Mouse (Mus musculus) embryonic facial prominence, embryonic 10.5 days (tissue): ENCODE results near the gene Shisal1. TPM values are rescaled to one million over a fixed set of nuclear protein-coding genes. Genes with fewer than 3 reads are reported as not detected.

Source experiments
- DNase-seq: peaks from one replicate; pipeline ENCODE4 v3.0.0-alpha.2; 2017; ENCODE audit warnings: low spot score
- H3K27ac ChIP-seq: fragments of 300-500 bp; sonication (generic); replicated peaks from 2 replicates; pipeline ENCODE4 v1.5.1; 2016; ENCODE audit warnings: mild to moderate bottlenecking
- H3K27me3 ChIP-seq: fragments of 300-500 bp; sonication (generic); replicated peaks from 2 replicates; pipeline ENCODE4 v1.6.1; 2016; ENCODE audit warnings: low read depth, mild to moderate bottlenecking; ENCODE audit not compliant: poor library complexity, severe bottlenecking
- H3K36me3 ChIP-seq: fragments of 300-500 bp; sonication (generic); replicated peaks from 2 replicates; pipeline ENCODE4 v1.6.1; 2016; ENCODE audit warnings: mild to moderate bottlenecking, moderate library complexity
- H3K4me1 ChIP-seq: fragments of 300-500 bp; sonication (generic); 2 replicates; pipeline ENCODE4 v1.6.1; 2016
- H3K4me3 ChIP-seq: fragments of 300-500 bp; sonication (generic); 2 replicates; pipeline ENCODE4 v1.5.1; 2016; ENCODE audit warnings: mild to moderate bottlenecking, moderate library complexity
- H3K9me3 ChIP-seq: fragments of 300-500 bp; sonication (generic); 2 replicates; pipeline ENCODE4 v1.6.1; 2016; ENCODE audit warnings: mild to moderate bottlenecking
- WGBS: fragments of 180-500 bp; shearing (Covaris S2); methylation state at CpG from one replicate; pipeline ENCODE4 v1.1.7; 2016; 5-methylcytosine and 5-hydroxymethylcytosine counted together
- polyA plus RNA-seq: library from polyadenylated mRNA; unstranded; fragments of >200 nt; fragmentation: Nextera tagmentation; extraction: Ambion mirVana; gene quantifications from 2 replicates; pipeline ENCODE4 v1.2.1, GENCODE M21; 2016

The Shisal1 gene
- polyA plus RNA-seq, 1 experiment from 2014 or later, result 2.2 TPM

- no peaks in the 10 kb centered on the region for H3K27me3 ChIP-seq
- H3K4me3 ChIP-seq, result no peak overlapping the region
- DNase-seq, result no peak
- peaks cover 23% of the 10 kb centered on the region for H3K4me1 ChIP-seq
- no peaks in the 10 kb centered on the region; the same call in 1 of the 2 replicates for H3K36me3 ChIP-seq
- peaks cover 11% of the 10 kb centered on the region; the same call in 1 of the 2 replicates for H3K9me3 ChIP-seq
- 78% methylated on average over 5 of the region's 5 CpGs for WGBS
- no peak overlapping the region for H3K27ac ChIP-seq
Measured at GRCm38 (mm10) chr15:84392840-84393239, 54.1 kb downstream of the Shisal1 start.

- whole genome bisulfite sequencing, result 94% methylated on average over 4 of the region's 4 CpGs
- DNase-seq, result no peak
- Histone ChIP-seq H3K4me3 (no peak overlapping the region), H3K27ac (no peak overlapping the region), H3K9me3 (peaks cover 18% of the 10 kb centered on the region), H3K27me3 (no peaks in the 10 kb centered on the region), H3K36me3 (no peaks in the 10 kb centered on the region; the same call in 1 of the 2 replicates), H3K4me1 (peaks cover 18% of the 10 kb centered on the region; the same call in 1 of the 2 replicates)
Measured at GRCm38 (mm10) chr15:84392131-84392530, 54.8 kb downstream of the Shisal1 start.

GRCm38 (mm10) chr15:84388698-84389131, 58.2 kb downstream of the Shisal1 start:
- H3K9me3 ChIP-seq, result peaks cover 22% of the 10 kb centered on the region
- H3K36me3 ChIP-seq, result no peaks in the 10 kb centered on the region; the same call in 1 of the 2 replicates
- no peaks in the 10 kb centered on the region for H3K27me3 ChIP-seq
- no peak overlapping the region for H3K4me3 ChIP-seq
- H3K27ac ChIP-seq, result no peak overlapping the region
- DNase-seq, result no peak
- peaks cover 7% of the 10 kb centered on the region; the same call in 1 of the 2 replicates for H3K4me1 ChIP-seq
- WGBS, result 90% methylated on average over 8 of the region's 8 CpGs

- H3K27ac ChIP-seq, result no peak overlapping the region
- WGBS, result 92% methylated on average over 8 of the region's 8 CpGs
- no peaks in the 10 kb centered on the region for H3K27me3 ChIP-seq
- H3K36me3 ChIP-seq, result no peaks in the 10 kb centered on the region; the same call in 1 of the 2 replicates
- DNase-seq, result no peak
- no peak overlapping the region for H3K4me3 ChIP-seq
- no peaks in the 10 kb centered on the region for H3K4me1 ChIP-seq
- H3K9me3 ChIP-seq, result peaks cover 22% of the 10 kb centered on the region
Measured at GRCm38 (mm10) chr15:84385995-84386565, 60.8 kb downstream of the Shisal1 start.

GRCm38 (mm10) chr15:84384066-84384465, 62.8 kb downstream of the Shisal1 start:
- DNase-seq, result no peak
- no peaks in the 10 kb centered on the region for H3K4me1 ChIP-seq
- no peaks in the 10 kb centered on the region; the same call in 1 of the 2 replicates for H3K36me3 ChIP-seq
- peaks cover 22% of the 10 kb centered on the region for H3K9me3 ChIP-seq
- no peaks in the 10 kb centered on the region for H3K27me3 ChIP-seq
- no peak overlapping the region for H3K4me3 ChIP-seq
- H3K27ac ChIP-seq, result no peak overlapping the region
- WGBS, result 94% methylated on average over 9 of the region's 9 CpGs

GRCm38 (mm10) chr15:84380181-84380580, 66.7 kb downstream of the Shisal1 start:
- Histone ChIP-seq H3K4me1 (0 out of 2 replicates have a peak, but pooled peaks cover 4% of the 10 kb centered on the region), H3K36me3 (no peaks in the 10 kb centered on the region), H3K4me3 (no peak overlapping the region), H3K27me3 (no peaks in the 10 kb centered on the region), H3K9me3 (peaks cover 5% of the 10 kb centered on the region), H3K27ac (no peak overlapping the region)
- 75% methylated on average over 10 of the region's 10 CpGs for WGBS
- no peak for DNase-seq

GRCm38 (mm10) chr15:84378734-84379133, 68.2 kb downstream of the Shisal1 start:
- WGBS, result 84% methylated on average over 9 of the region's 9 CpGs
- Histone ChIP-seq H3K27ac (no peak overlapping the region), H3K27me3 (no peaks in the 10 kb centered on the region), H3K36me3 (no peaks in the 10 kb centered on the region), H3K4me3 (no peak overlapping the region), H3K9me3 (peaks cover 14% of the 10 kb centered on the region), H3K4me1 (0 out of 2 replicates have a peak, but pooled peaks cover 4% of the 10 kb centered on the region)
- no peak for DNase-seq

- no peak overlapping the region for H3K27ac ChIP-seq
- no peak overlapping the region for H3K4me3 ChIP-seq
- no peaks in the 10 kb centered on the region for H3K36me3 ChIP-seq
- H3K4me1 ChIP-seq, result peaks cover 10% of the 10 kb centered on the region
- no peak for DNase-seq
- H3K9me3 ChIP-seq, result peaks cover 14% of the 10 kb centered on the region
- no peaks in the 10 kb centered on the region for H3K27me3 ChIP-seq
- 56% methylated on average over 5 of the region's 5 CpGs for WGBS
Measured at GRCm38 (mm10) chr15:84372801-84373200, 74.1 kb downstream of the Shisal1 start.

GRCm38 (mm10) chr15:84367402-84367801, 79.5 kb downstream of the Shisal1 start:
- H3K4me3 ChIP-seq, result no peak overlapping the region
- peaks cover 7% of the 10 kb centered on the region for H3K4me1 ChIP-seq
- no peaks in the 10 kb centered on the region for H3K36me3 ChIP-seq
- no peak overlapping the region for H3K27ac ChIP-seq
- H3K27me3 ChIP-seq, result no peaks in the 10 kb centered on the region
- H3K9me3 ChIP-seq, result 0 out of 2 replicates have a peak, but pooled peaks cover 5% of the 10 kb centered on the region
- WGBS, result 83% methylated on average over 8 of the region's 8 CpGs
- no peak for DNase-seq

GRCm38 (mm10) chr15:84366574-84366989, 80.3 kb downstream of the Shisal1 start:
- H3K4me3 ChIP-seq, result no peak overlapping the region
- H3K9me3 ChIP-seq, result 0 out of 2 replicates have a peak, but pooled peaks cover 7% of the 10 kb centered on the region
- H3K27me3 ChIP-seq, result no peaks in the 10 kb centered on the region
- no peaks in the 10 kb centered on the region for H3K36me3 ChIP-seq
- no peak overlapping the region for H3K27ac ChIP-seq
- DNase-seq, result no peak
- 93% methylated on average over 10 of the region's 10 CpGs for WGBS
- peaks cover 6% of the 10 kb centered on the region for H3K4me1 ChIP-seq

GRCm38 (mm10) chr15:84365675-84366381, 81.1 kb downstream of the Shisal1 start:
- peak; percentile 16 for DNase-seq
- Histone ChIP-seq H3K27ac (0 out of 2 replicates have a peak overlapping the region, but pooled peaks have one; percentile 31), H3K4me3 (no peak overlapping the region), H3K9me3 (0 out of 2 replicates have a peak, but pooled peaks cover 7% of the 10 kb centered on the region), H3K27me3 (no peaks in the 10 kb centered on the region), H3K36me3 (no peaks in the 10 kb centered on the region), H3K4me1 (peaks cover 7% of the 10 kb centered on the region)
- 73% methylated on average over 17 of the region's 17 CpGs for WGBS

- 0 out of 2 replicates have a peak, but pooled peaks cover 7% of the 10 kb centered on the region for H3K9me3 ChIP-seq
- H3K4me1 ChIP-seq, result peaks cover 13% of the 10 kb centered on the region
- H3K27me3 ChIP-seq, result no peaks in the 10 kb centered on the region
- H3K27ac ChIP-seq, result no peak overlapping the region
- no peaks in the 10 kb centered on the region for H3K36me3 ChIP-seq
- no peak overlapping the region for H3K4me3 ChIP-seq
- 92% methylated on average over 3 of the region's 3 CpGs for WGBS
- no peak for DNase-seq
Measured at GRCm38 (mm10) chr15:84364746-84365145, 82.2 kb downstream of the Shisal1 start.

- WGBS, result 86% methylated on average over 5 of the region's 5 CpGs
- no peak overlapping the region for H3K4me3 ChIP-seq
Measured at GRCm38 (mm10) chr15:84355081-84355480, 91.8 kb downstream of the Shisal1 start.

More at GRCm38 (mm10) chr15:84355081-84355480, 91.8 kb downstream of the Shisal1 start:
- no peak overlapping the region for H3K27ac ChIP-seq
- H3K9me3 ChIP-seq, result no peaks in the 10 kb centered on the region
- H3K4me1 ChIP-seq, result peaks cover 19% of the 10 kb centered on the region
- no peak for DNase-seq
- H3K36me3 ChIP-seq, result no peaks in the 10 kb centered on the region
- no peaks in the 10 kb centered on the region for H3K27me3 ChIP-seq
